Mouse (Mus musculus) left cerebral cortex, postnatal 4 days (tissue): Measurements from ENCODE around the gene Castor2. TPM values are rescaled to one million over a fixed set of nuclear protein-coding genes. Genes with fewer than 3 reads are reported as not detected.

ENCODE experiments used
- DNase-seq: peaks from one replicate; pipeline ENCODE4 v3.0.0-alpha.2; 2022
- intact Hi-C: fragments of 180-260 bp; cut with DNase I; formaldehyde crosslinking; loops from one replicate; pipeline ENCODE4 v1.15.1; 2025
- total RNA-seq, 2 experiments: library from RNA; stranded (reverse); gene quantifications; 2 replicates each; pipeline ENCODE4 v1.2.3; 2021

Castor2 gene
- total RNA-seq, 2 experiments from 2014 or later: 52.4 to 55.8 TPM

GRCm38 (mm10) chr5:134151895-134152294 lies 52.4 kb downstream of the Castor2 start:
- intact Hi-C loops: no loop called here
- DNase-seq: no peak

DNA sequence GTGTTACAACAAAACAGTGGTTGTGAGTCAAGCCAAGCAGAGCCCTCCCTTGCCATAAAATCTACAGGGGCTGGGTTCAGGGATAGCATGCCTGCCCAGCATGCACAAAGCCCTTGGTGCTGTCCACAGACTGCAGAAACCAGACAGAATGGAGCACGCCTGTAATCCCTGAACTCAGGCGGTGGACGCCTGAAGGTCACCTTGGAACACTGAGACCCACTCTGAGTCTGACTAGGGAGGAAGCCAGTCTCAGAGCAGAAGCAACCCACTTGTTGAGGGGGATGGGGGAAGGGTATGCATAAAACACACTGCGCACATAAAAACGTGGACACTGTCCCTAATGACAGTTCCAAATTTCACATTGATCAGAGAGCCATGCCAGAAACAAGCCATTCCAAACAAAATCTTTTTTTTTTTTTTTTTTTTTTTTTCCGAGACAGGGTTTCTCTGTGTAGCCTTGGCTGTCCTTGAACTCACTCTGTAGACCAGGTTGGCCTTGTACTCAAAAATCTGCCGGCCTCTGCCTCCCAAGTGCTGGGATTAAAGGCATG lies 56.5 kb downstream of the Castor2 start:
- intact Hi-C loops: no loop called here
- DNase-seq: no peak

GRCm38 (mm10) chr5:134164688-134165087 lies 65.2 kb downstream of the Castor2 start:
- DNase-seq: peak; percentile 33
- intact Hi-C loops: no loop called here

DNA sequence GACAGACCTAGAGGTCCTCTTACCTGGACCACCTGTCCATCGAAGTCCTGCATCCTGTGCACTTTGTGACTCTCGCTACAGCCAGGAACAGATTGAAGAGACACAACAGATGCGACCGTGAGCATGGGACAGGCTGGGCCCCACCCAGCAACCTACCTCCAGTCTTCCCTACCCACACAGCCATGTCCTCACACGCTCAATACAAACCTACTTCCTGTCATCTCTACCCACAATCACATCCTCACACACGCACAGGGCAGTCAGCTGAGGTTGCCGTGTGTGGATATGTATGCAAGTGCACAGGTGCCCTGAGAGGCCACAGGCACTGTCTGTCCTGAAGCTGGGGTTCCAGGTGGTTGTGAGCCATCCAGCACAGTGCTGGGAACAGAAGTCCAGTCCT lies 67.1 kb downstream of the Castor2 start:
- intact Hi-C loops: no loop called here

DNA sequence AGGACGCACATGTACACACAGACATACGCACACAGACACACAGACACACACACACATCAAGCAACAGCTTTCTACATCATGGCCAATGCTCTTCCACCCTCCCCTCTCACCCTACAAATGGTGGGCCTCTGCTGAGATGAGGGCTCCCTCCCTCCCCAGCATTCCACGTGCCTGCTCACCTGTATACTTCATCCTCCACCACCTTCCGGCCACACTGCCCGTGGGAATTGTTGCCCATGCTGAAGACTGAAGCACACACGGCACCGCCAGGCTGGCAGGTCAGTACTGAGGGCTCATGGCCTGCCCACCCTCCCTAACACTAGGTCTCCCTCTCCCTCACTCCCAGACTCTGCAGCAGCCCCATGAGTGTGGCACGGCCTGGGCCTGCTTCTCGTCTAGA lies 68.5 kb downstream of the Castor2 start:
- intact Hi-C loops: no loop called here
- DNase-seq: no peak

More for the DNA sequence above, 67.1 kb downstream of the Castor2 start:
- no peak for DNase-seq

- intact Hi-C loops: no loop called here
- DNase-seq: no peak
Observed at GRCm38 (mm10) chr5:134169231-134169630, 69.7 kb downstream of the Castor2 start.

GRCm38 (mm10) chr5:134170167-134170566 lies 70.7 kb downstream of the Castor2 start:
- intact Hi-C loops: no loop called here
- DNase-seq: no peak

GRCm38 (mm10) chr5:134173206-134173605 lies 73.7 kb downstream of the Castor2 start:
- peak; percentile 26 for DNase-seq
- intact Hi-C loops: no loop called here

DNA sequence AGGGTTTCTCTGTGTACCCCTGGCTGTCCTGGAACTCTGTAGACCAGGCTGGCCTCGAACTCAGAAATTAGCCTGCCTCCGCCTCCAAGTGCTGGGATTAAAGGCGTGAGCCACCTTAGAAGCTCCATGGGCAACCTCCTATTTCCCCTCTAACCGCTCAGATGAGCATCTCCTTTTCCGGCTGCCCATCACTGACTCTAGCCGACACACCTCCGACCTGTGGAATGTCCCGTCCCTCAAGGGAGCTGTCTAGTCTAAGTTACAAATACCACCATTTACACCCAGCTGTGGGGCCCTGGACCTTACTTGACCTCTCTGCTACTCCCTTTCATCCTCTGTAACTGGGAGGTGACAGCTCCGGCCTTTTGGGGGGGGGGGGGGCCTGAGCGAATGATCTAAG lies 76.2 kb downstream of the Castor2 start:
- intact Hi-C loops: no loop called here
- no peak for DNase-seq

- DNase-seq: peak; percentile 83
- intact Hi-C loops: no loop called here
Observed at GRCm38 (mm10) chr5:134176169-134176881, 76.8 kb downstream of the Castor2 start, which contains the start of gene Rcc1l. Gene Rcc1l, minus strand, starts transcription at chr5:134176774.

DNA sequence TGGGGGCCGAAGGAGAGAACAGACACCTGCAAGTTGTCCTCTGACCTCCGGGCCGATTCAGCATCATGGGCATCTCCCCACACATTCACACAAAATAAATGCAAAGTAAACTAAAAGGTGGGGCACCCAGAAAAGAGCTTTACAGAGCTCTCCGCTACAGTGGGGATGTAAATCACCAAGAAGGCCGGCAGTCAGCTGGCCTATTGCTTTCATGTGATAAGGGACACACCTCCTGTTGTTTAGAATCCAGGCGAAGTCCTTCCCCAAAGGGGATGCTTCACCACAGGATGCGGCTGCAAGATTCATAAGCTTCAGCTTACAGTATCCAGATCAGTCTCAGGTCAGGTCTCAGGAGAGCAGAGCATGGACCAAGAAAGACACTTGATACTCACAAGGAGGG lies 79.0 kb downstream of the Castor2 start:
- intact Hi-C loops: no loop called here
- DNase-seq: no peak

- intact Hi-C loops: loop anchor here (5.0 kb wide), 2 partner anchors 162 to 307 kb away; no protein-coding TSS in a partner anchor
Observed at GRCm38 (mm10) chr5:134179871-134180270, 80.4 kb downstream of the Castor2 start.

GRCm38 (mm10) chr5:134182172-134182571 lies 82.7 kb downstream of the Castor2 start:
- DNase-seq: peak; percentile 15
- intact Hi-C loops: loop anchor here (5.0 kb wide), 2 partner anchors 160 to 305 kb away; no protein-coding TSS in a partner anchor

More at GRCm38 (mm10) chr5:134179871-134180270, 80.4 kb downstream of the Castor2 start:
- peak; percentile 85 for DNase-seq

GRCm38 (mm10) chr5:134182735-134183134 lies 83.2 kb downstream of the Castor2 start:
- intact Hi-C loops: loop anchor here (5.0 kb wide), 2 partner anchors 160 to 305 kb away; no protein-coding TSS in a partner anchor
- no peak for DNase-seq

- intact Hi-C loops: loop anchor here (5.0 kb wide), 2 partner anchors 159 to 304 kb away; no protein-coding TSS in a partner anchor
- DNase-seq: no peak
Observed at GRCm38 (mm10) chr5:134183162-134183561, 83.7 kb downstream of the Castor2 start.

GRCm38 (mm10) chr5:134183880-134184808 lies 84.6 kb downstream of the Castor2 start, which contains the start of gene Gtf2ird2:
Gene Gtf2ird2, plus strand, starts transcription at chr5:134184019.
- DNase-seq: peak; percentile 99
- intact Hi-C loops: loop anchor here (5.0 kb wide), 2 partner anchors 158 to 303 kb away; no protein-coding TSS in a partner anchor

GRCm38 (mm10) chr5:134186059-134186458 lies 86.5 kb downstream of the Castor2 start:
- DNase-seq: no peak
- intact Hi-C loops: no loop called here

GRCm38 (mm10) chr5:134186961-134187731 lies 87.6 kb downstream of the Castor2 start:
- intact Hi-C loops: no loop called here
- peak; percentile 48 for DNase-seq

DNA sequence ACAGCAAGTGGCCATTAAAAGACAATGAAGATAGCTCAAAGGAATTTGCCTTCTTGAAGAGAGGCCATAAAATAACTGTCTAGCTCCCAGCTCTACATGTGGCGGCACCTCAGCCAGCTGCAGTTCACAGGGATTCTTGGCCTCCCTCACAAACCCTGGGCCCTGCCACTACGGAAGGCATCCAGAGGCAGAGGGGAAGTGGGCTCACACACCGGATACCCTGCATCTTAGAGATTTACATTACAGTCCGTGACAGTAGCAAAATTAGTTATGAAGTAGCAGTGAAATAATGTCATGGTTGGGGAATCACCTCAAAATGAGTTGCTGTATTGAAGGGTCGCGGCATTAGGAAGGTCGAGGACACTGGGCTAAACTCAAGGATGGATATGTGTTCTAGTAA lies 89.1 kb downstream of the Castor2 start:
- intact Hi-C loops: no loop called here
- DNase-seq: no peak

GRCm38 (mm10) chr5:134193664-134194063 lies 94.2 kb downstream of the Castor2 start:
- intact Hi-C loops: no loop called here
- no peak for DNase-seq
